Mouse (Mus musculus) forebrain, embryonic 15.5 days (tissue): Measurements from ENCODE around the gene Ldhal6b. TPM values are rescaled to one million over a fixed set of nuclear protein-coding genes. Genes with fewer than 3 reads are reported as not detected.

ENCODE experiments used
- ATAC-seq: fragments of 200-750 bp; cut with Nextera tagmentation; replicated peaks from 2 replicates; pipeline ENCODE4 v1.8.0; 2017; ENCODE audit warnings: mild to moderate bottlenecking, moderate TSS enrichment, moderate library complexity
- H3K27ac ChIP-seq: fragments of 300-500 bp; sonication (generic); replicated peaks from 2 replicates; pipeline ENCODE4 v1.5.1; 2015; ENCODE audit warnings: mild to moderate bottlenecking, inconsistent platforms
- H3K27me3 ChIP-seq: fragments of 300-500 bp; sonication (generic); 2 replicates; pipeline ENCODE4 v1.6.1; 2015; ENCODE audit warnings: inconsistent platforms
- H3K36me3 ChIP-seq: fragments of 300-500 bp; sonication (generic); 2 replicates; pipeline ENCODE4 v1.6.1; 2015; ENCODE audit warnings: mild to moderate bottlenecking, inconsistent platforms
- H3K4me1 ChIP-seq: fragments of 300-500 bp; sonication (generic); 2 replicates; pipeline ENCODE4 v1.6.1; 2015; ENCODE audit warnings: inconsistent platforms
- H3K4me2 ChIP-seq: fragments of 300-500 bp; sonication (generic); replicated peaks from 2 replicates; pipeline ENCODE4 v1.6.1; 2015; ENCODE audit warnings: mild to moderate bottlenecking, inconsistent platforms
- H3K4me3 ChIP-seq: fragments of 300-500 bp; sonication (generic); 2 replicates; pipeline ENCODE4 v1.5.1; 2015; ENCODE audit warnings: mild to moderate bottlenecking, inconsistent platforms
- H3K9ac ChIP-seq: fragments of 300-500 bp; sonication (generic); replicated peaks from 2 replicates; pipeline ENCODE4 v1.6.1; 2015; ENCODE audit warnings: mild to moderate bottlenecking, inconsistent platforms
- H3K9me3 ChIP-seq: fragments of 300-500 bp; sonication (generic); 2 replicates; pipeline ENCODE4 v1.6.1; 2016; ENCODE audit warnings: inconsistent platforms
- WGBS: fragments of 180-500 bp; shearing (Covaris S2); methylation state at CpG from one replicate; pipeline ENCODE4 v1.1.7; 2015; ENCODE audit warnings: mixed read lengths; 5-methylcytosine and 5-hydroxymethylcytosine counted together
- polyA plus RNA-seq: library from polyadenylated mRNA; unstranded; fragments of >200 nt; fragmentation: Nextera tagmentation; extraction: Ambion mirVana; gene quantifications from 2 replicates; pipeline ENCODE4 v1.2.1, GENCODE M21; 2015

The Ldhal6b gene
- polyA plus RNA-seq, 1 experiment from 2014 or later, result not detected

- Histone ChIP-seq H3K27ac (0 out of 2 replicates have a peak overlapping the region, but pooled peaks have one; percentile 14), H3K4me1 (no peaks in the 10 kb centered on the region), H3K9ac (no peak overlapping the region), H3K9me3 (no peaks in the 10 kb centered on the region), H3K27me3 (no peaks in the 10 kb centered on the region), H3K36me3 (peaks cover 4% of the 10 kb centered on the region; the same call in 1 of the 2 replicates), H3K4me2 (no peak overlapping the region), H3K4me3 (no peak overlapping the region)
- ATAC-seq, result no peak
- WGBS, result 72% methylated on average over 3 of the region's 3 CpGs
These were observed 6.6 kb upstream of the Ldhal6b start for GRCm38 (mm10) chr17:5425204-5425603.

DNA sequence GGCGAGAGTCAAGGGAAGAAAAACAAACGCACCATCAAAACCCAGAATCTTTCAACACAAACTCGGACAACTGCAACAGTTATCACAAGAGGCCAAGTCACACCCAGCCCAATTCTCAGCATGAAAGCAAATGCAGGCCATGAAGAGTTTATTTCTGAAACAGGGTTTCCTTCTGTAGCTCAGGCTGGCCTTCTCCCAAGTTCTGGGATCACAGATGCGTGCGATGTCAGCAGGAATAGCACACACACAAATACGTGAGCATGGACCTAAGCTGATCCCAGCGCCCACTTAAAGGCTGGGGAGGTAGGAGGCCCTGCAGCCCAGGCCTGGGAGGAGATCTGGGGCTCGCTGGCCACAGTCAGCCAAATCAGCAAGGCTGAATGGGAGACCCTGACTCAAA is 5.6 kb upstream of the Ldhal6b start:
- Histone ChIP-seq H3K4me2 (no peak overlapping the region), H3K4me3 (no peak overlapping the region), H3K9me3 (no peaks in the 10 kb centered on the region), H3K9ac (no peak overlapping the region), H3K36me3 (peaks cover 6% of the 10 kb centered on the region; the same call in 1 of the 2 replicates), H3K27ac (no peak overlapping the region), H3K27me3 (no peaks in the 10 kb centered on the region), H3K4me1 (no peaks in the 10 kb centered on the region)
- WGBS, result 79% methylated on average over 8 of the region's 8 CpGs
- no peak for ATAC-seq

- no peaks in the 10 kb centered on the region for H3K9me3 ChIP-seq
- WGBS, result 53% methylated on average over 4 of the region's 4 CpGs
- no peaks in the 10 kb centered on the region for H3K4me1 ChIP-seq
- no peak overlapping the region for H3K4me2 ChIP-seq
- no peak overlapping the region for H3K9ac ChIP-seq
- H3K27me3 ChIP-seq, result no peaks in the 10 kb centered on the region
- no peak for ATAC-seq
- peaks cover 15% of the 10 kb centered on the region; the same call in 1 of the 2 replicates for H3K36me3 ChIP-seq
- H3K27ac ChIP-seq, result no peak overlapping the region
- no peak overlapping the region for H3K4me3 ChIP-seq
These were observed 3.3 kb upstream of the Ldhal6b start for GRCm38 (mm10) chr17:5421835-5422234.

DNA sequence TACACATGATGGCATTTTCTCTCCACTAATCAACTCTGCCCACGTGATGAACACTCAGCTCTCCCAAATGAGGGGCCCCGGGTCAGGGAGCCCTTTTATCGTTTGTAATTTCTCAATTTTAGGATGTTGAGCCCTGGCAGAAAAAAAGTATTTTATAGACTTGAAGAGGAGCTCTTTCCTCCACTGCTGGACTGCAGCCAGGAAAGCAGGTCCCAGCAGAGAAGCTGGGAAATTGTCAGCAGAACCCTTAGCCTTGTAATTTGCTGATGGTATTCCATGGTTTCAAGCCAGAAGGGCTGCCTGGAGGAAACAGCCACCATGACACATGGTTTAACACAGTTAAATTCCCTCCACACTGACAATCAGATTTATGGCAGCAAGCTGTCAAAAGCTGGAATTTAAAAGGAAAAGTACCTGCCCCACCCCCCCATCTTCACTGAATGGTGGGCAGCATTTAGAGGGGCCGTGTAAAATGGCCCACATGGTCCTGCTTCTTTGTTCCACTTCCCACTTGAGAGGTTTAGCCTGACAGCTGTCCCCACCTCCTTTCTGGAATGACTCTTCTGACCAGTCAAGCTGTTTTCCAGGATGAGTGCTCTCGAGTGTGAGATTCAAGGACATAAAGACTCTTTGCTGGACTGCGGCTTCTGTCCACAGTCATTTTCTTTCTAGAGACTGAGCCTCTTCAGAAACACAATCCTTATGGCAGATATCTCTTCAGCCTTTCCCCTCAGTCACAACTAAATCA is 1.4 kb upstream of the Ldhal6b start:
- H3K9me3 ChIP-seq, result no peaks in the 10 kb centered on the region
- no peaks in the 10 kb centered on the region for H3K4me1 ChIP-seq
- H3K4me2 ChIP-seq, result no peak overlapping the region
- no peak for ATAC-seq
- no peak overlapping the region for H3K27ac ChIP-seq
- no peaks in the 10 kb centered on the region for H3K27me3 ChIP-seq
- no peak overlapping the region for H3K4me3 ChIP-seq
- peaks cover 15% of the 10 kb centered on the region; the same call in 1 of the 2 replicates for H3K36me3 ChIP-seq
- 77% methylated on average over 6 of the region's 6 CpGs for WGBS
- H3K9ac ChIP-seq, result no peak overlapping the region

- Histone ChIP-seq H3K27me3 (no peaks in the 10 kb centered on the region), H3K4me3 (no peak overlapping the region), H3K4me1 (no peaks in the 10 kb centered on the region), H3K9ac (no peak overlapping the region), H3K9me3 (no peaks in the 10 kb centered on the region), H3K27ac (no peak overlapping the region), H3K36me3 (peaks cover 15% of the 10 kb centered on the region; the same call in 1 of the 2 replicates), H3K4me2 (no peak overlapping the region)
- no peak for ATAC-seq
- 89% methylated on average over 9 of the region's 9 CpGs for WGBS
These were observed 489 bp upstream of the Ldhal6b start for GRCm38 (mm10) chr17:5419056-5419455.

DNA sequence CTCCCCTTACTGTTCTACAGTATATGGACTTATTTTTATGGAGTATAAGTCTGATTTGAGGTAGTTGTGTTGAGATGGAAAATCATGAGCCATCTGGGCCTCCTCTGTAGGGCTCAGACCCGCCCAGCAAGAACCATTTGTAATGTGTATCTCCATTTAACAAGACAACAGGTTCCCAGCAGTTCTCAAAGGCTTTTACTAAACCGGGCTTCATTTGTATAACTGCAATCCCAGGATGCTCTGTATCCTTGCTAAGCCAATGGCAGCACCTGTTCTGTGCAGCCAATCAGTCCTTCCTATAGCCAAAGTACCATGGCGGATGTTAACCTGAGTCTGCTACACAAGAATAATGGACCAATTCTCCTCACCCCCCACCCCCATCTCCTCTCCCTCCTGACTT is 2.0 kb downstream of the Ldhal6b start:
- WGBS, result 84% methylated on average over 3 of the region's 3 CpGs

GRCm38 (mm10) chr17:5414041-5414440 is 4.5 kb downstream of the Ldhal6b start:
- no peaks in the 10 kb centered on the region for H3K27me3 ChIP-seq
- no peaks in the 10 kb centered on the region for H3K4me1 ChIP-seq
- H3K9me3 ChIP-seq, result no peaks in the 10 kb centered on the region
- WGBS, result 94% methylated on average over 3 of the region's 3 CpGs
- no peak overlapping the region for H3K9ac ChIP-seq
- H3K4me3 ChIP-seq, result no peak overlapping the region
- ATAC-seq, result no peak
- H3K36me3 ChIP-seq, result peaks cover 12% of the 10 kb centered on the region; the same call in 1 of the 2 replicates
- no peak overlapping the region for H3K4me2 ChIP-seq
- H3K27ac ChIP-seq, result no peak overlapping the region

More for the DNA sequence above, 2.0 kb downstream of the Ldhal6b start:
- Histone ChIP-seq H3K4me3 (no peak overlapping the region), H3K36me3 (peaks cover 15% of the 10 kb centered on the region; the same call in 1 of the 2 replicates), H3K9ac (no peak overlapping the region), H3K4me1 (no peaks in the 10 kb centered on the region), H3K9me3 (no peaks in the 10 kb centered on the region), H3K27ac (no peak overlapping the region), H3K4me2 (no peak overlapping the region), H3K27me3 (no peaks in the 10 kb centered on the region)
- ATAC-seq, result no peak

GRCm38 (mm10) chr17:5413350-5413749 is 5.2 kb downstream of the Ldhal6b start:
- Histone ChIP-seq H3K4me2 (no peak overlapping the region), H3K9ac (no peak overlapping the region), H3K4me1 (no peaks in the 10 kb centered on the region), H3K27ac (no peak overlapping the region), H3K4me3 (no peak overlapping the region), H3K9me3 (no peaks in the 10 kb centered on the region), H3K36me3 (peaks cover 10% of the 10 kb centered on the region; the same call in 1 of the 2 replicates), H3K27me3 (no peaks in the 10 kb centered on the region)
- 94% methylated on average over 13 of the region's 13 CpGs for WGBS
- ATAC-seq, result no peak

- 94% methylated on average over 7 of the region's 7 CpGs for WGBS
- Histone ChIP-seq H3K9ac (no peak overlapping the region), H3K4me1 (no peaks in the 10 kb centered on the region), H3K9me3 (no peaks in the 10 kb centered on the region), H3K4me2 (no peak overlapping the region), H3K27ac (no peak overlapping the region), H3K4me3 (no peak overlapping the region), H3K27me3 (no peaks in the 10 kb centered on the region), H3K36me3 (peaks cover 3% of the 10 kb centered on the region; the same call in 1 of the 2 replicates)
- no peak for ATAC-seq
These were observed 5.8 kb downstream of the Ldhal6b start for GRCm38 (mm10) chr17:5412740-5413139.

DNA sequence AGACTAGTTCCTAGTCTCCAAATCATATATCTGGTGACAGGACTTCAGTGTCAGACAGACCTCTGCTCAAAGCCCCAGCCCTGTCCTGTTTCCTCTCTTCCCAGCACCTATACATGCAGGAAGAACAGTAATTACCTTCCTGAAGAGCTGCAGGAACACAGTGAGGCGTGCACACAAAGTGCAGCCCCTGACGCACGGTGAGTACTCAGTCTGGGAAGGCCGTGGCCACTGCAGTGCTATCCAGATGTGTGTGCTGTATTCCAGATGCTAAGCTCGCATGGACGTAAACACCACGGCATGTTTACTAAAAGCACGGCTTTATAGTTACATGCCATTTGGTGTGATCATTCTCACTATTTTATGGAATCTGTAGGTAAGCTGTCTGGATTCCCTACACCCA is 6.3 kb downstream of the Ldhal6b start:
- 95% methylated on average over 8 of the region's 8 CpGs for WGBS
- ATAC-seq, result no peak

DNA sequence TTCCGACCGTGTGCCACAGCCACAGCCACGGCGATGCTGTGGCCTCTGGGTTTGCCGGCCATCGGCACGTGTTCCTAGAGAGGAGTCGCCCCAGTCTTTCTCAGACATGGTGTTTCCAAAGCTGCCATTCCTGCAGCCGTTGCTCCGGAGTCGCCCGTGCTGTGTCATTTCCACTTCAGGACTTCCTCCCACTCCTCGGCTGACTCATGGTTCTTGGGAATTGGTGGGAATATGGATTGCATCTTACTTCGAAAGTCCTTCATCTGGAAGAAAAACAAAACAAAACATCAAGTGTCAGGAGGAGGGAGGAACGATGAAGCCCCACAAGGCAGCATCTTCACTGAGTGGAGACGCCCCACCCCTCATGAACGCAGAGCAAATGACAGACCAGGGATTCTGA is 7.4 kb downstream of the Ldhal6b start:
- Histone ChIP-seq H3K9ac (no peak overlapping the region), H3K36me3 (peaks cover 3% of the 10 kb centered on the region; the same call in 1 of the 2 replicates), H3K4me1 (no peaks in the 10 kb centered on the region), H3K4me3 (no peak overlapping the region), H3K4me2 (no peak overlapping the region), H3K9me3 (no peaks in the 10 kb centered on the region), H3K27me3 (no peaks in the 10 kb centered on the region), H3K27ac (no peak overlapping the region)
- ATAC-seq, result no peak
- WGBS, result 95% methylated on average over 17 of the region's 17 CpGs

More for the DNA sequence above, 6.3 kb downstream of the Ldhal6b start:
- Histone ChIP-seq H3K27ac (no peak overlapping the region), H3K27me3 (no peaks in the 10 kb centered on the region), H3K4me2 (no peak overlapping the region), H3K4me1 (no peaks in the 10 kb centered on the region), H3K9ac (no peak overlapping the region), H3K9me3 (no peaks in the 10 kb centered on the region), H3K4me3 (no peak overlapping the region), H3K36me3 (peaks cover 3% of the 10 kb centered on the region; the same call in 1 of the 2 replicates)

GRCm38 (mm10) chr17:5410336-5410735 is 8.2 kb downstream of the Ldhal6b start:
- peaks cover 3% of the 10 kb centered on the region; the same call in 1 of the 2 replicates for H3K36me3 ChIP-seq
- no peak overlapping the region for H3K27ac ChIP-seq
- no peak overlapping the region for H3K4me2 ChIP-seq
- H3K9ac ChIP-seq, result no peak overlapping the region
- no peak overlapping the region for H3K4me3 ChIP-seq
- no peaks in the 10 kb centered on the region for H3K4me1 ChIP-seq
- 87% methylated on average over 4 of the region's 4 CpGs for WGBS
- H3K9me3 ChIP-seq, result no peaks in the 10 kb centered on the region
- H3K27me3 ChIP-seq, result peaks cover under 1% of the 10 kb centered on the region; the same call in 1 of the 2 replicates
- ATAC-seq, result no peak
